ENCODE assay signal across 9 mouse cellular contexts in genomic region chr4:125265575-125265974, GRCm38 (mm10).
DNase-seq lines count a peak whose midpoint lies in the region; ATAC-seq and TF ChIP-seq lines count a peak whose summit lies in the region.
"Had no signal": no experiment of that assay in that cellular context is flagged by ENCODE, and none has a peak within 500 bp of the region (broad histone marks: within the 10 kb centered on the region; RNA-seq: fewer than 3 reads in every experiment).

No protein-coding gene starts in this region.

- ATAC-seq in kidney, postnatal 0 days (replicated peaks; ENCODE audit: low FRiP score, low read depth), result no peak
- ATAC-seq in kidney, embryonic 16.5 days (ENCODE audit: low FRiP score, low TSS enrichment), result no peak
- ATAC-seq in granulocyte monocyte progenitor cell, adult 5-6 weeks (replicated peaks; ENCODE audit: poor library complexity, severe bottlenecking), result peak; percentile 70
- ATAC-seq in midbrain, postnatal 0 days (ENCODE audit: low FRiP score), result no peak

- no peaks in the 10 kb centered on the region for H3K27me3 ChIP-seq in kidney, postnatal 0 days (ENCODE audit: insufficient read depth, low read length)
- peaks cover 5% of the 10 kb centered on the region; the same call in 1 of the 2 replicates for H3K27me3 ChIP-seq in kidney, embryonic 16.5 days (ENCODE audit: insufficient read depth, low read length)
- no peaks in the 10 kb centered on the region for H3K27me3 ChIP-seq in midbrain, postnatal 0 days (ENCODE audit: insufficient read depth, low read length)
- H3K27me3 ChIP-seq: liver, embryonic 15.5 days had no signal

- in situ Hi-C loops in ES-E14 (cut with MboI; ENCODE audit: low sequenced_read_pairs in 2 of 2, unreplicated experiment in 2 of 2), result no loop called here

- no peak overlapping the region for H3K27ac ChIP-seq in kidney, postnatal 0 days
- no peak overlapping the region for H3K27ac ChIP-seq in kidney, embryonic 16.5 days (ENCODE audit: low read length)
- H3K27ac ChIP-seq in ES-E14 (ENCODE audit: insufficient read depth, low read depth, low read length, poor library complexity, severe bottlenecking), result no peak overlapping the region
- H3K27ac ChIP-seq in midbrain, postnatal 0 days (ENCODE audit: low read depth, low read length), result no peak overlapping the region
- H3K27ac ChIP-seq: liver, embryonic 15.5 days had no signal

- DNase-seq in kidney, postnatal 0 days (ENCODE audit: low spot score), result peak; percentile 31
- DNase-seq in ES-E14 (ENCODE audit: low read depth, low spot score), result peak; percentile 66
- peak; percentile 59 for DNase-seq in adrenal gland, postnatal 25 days
- DNase-seq in midbrain, postnatal 0 days (ENCODE audit: low spot score), result no peak
- peak; percentile 13 to 22 for DNase-seq in thymus, postnatal 36 days
- DNase-seq in left cerebral cortex, postnatal 10 days (ENCODE audit: extremely low spot score in 1 of 2, low spot score in 2 of 2), result no peak

- peak; percentile 73 for TF ChIP-seq CTCF in kidney, postnatal 0 days (IDR thresholded peaks at IDR 0.05; ENCODE audit: low read depth)
- TF ChIP-seq CTCF in midbrain, postnatal 0 days (IDR thresholded peaks at IDR 0.05), result peak; percentile 73

- H3K4me3 ChIP-seq in kidney, postnatal 0 days (replicated peaks; ENCODE audit: low read depth, low read length), result no peak overlapping the region
- H3K4me3 ChIP-seq in kidney, embryonic 16.5 days (ENCODE audit: low read length), result no peak overlapping the region
- H3K4me3 ChIP-seq in ES-E14 (ENCODE audit: insufficient read depth in 1 of 2, low read depth in 1 of 2, low read length in 2 of 2, poor library complexity in 1 of 2, severe bottlenecking in 1 of 2), result no peak overlapping the region
- no peak overlapping the region for H3K4me3 ChIP-seq in midbrain, postnatal 0 days (ENCODE audit: low read depth, low read length)
- H3K4me3 ChIP-seq: liver, embryonic 15.5 days had no signal

- no peaks in the 10 kb centered on the region for H3K4me1 ChIP-seq in kidney, postnatal 0 days (replicated peaks; ENCODE audit: insufficient read depth, low read length)
- no peaks in the 10 kb centered on the region for H3K4me1 ChIP-seq in kidney, embryonic 16.5 days (ENCODE audit: insufficient read depth, low read length)
- H3K4me1 ChIP-seq in ES-E14 (ENCODE audit: control insufficient read depth in 2 of 2, insufficient read depth in 2 of 2, low read length in 2 of 2, poor library complexity in 1 of 2), result no peaks in the 10 kb centered on the region
- H3K4me1 ChIP-seq in midbrain, postnatal 0 days (ENCODE audit: insufficient read depth, low read length), result peaks cover 4% of the 10 kb centered on the region; the same call in 1 of the 2 replicates
- H3K4me1 ChIP-seq: liver, embryonic 15.5 days had no signal

- 14% methylated on average over 5 of the region's 5 CpGs for WGBS in kidney, postnatal 0 days
- 11% methylated on average over 5 of the region's 5 CpGs for WGBS in kidney, embryonic 16.5 days
- WGBS in midbrain, postnatal 0 days, result 33% methylated on average over 5 of the region's 5 CpGs

- no peak overlapping the region for H3K9ac ChIP-seq in kidney, postnatal 0 days (ENCODE audit: low read depth, low read length)
- no peak overlapping the region for H3K9ac ChIP-seq in kidney, embryonic 16.5 days (replicated peaks; ENCODE audit: low read length)
- no peak overlapping the region for H3K9ac ChIP-seq in ES-E14 (ENCODE audit: insufficient read depth, low read depth, low read length, poor library complexity, severe bottlenecking)
- no peak overlapping the region for H3K9ac ChIP-seq in midbrain, postnatal 0 days (replicated peaks; ENCODE audit: low read length, poor library complexity, severe bottlenecking)
- H3K9ac ChIP-seq: liver, embryonic 15.5 days had no signal

- H3K9me3 ChIP-seq in kidney, postnatal 0 days (replicated peaks; ENCODE audit: low read length), result no peaks in the 10 kb centered on the region
- no peaks in the 10 kb centered on the region for H3K9me3 ChIP-seq in kidney, embryonic 16.5 days (ENCODE audit: low read length)
- H3K9me3 ChIP-seq in ES-E14 (ENCODE audit: control insufficient read depth, insufficient read depth, low read depth, low read length), result no peaks in the 10 kb centered on the region
- H3K9me3 ChIP-seq in midbrain, postnatal 0 days (ENCODE audit: low read length), result no peaks in the 10 kb centered on the region
- H3K9me3 ChIP-seq: liver, embryonic 15.5 days had no signal

- H3K36me3 ChIP-seq in kidney, postnatal 0 days (ENCODE audit: insufficient read depth, low read length), result no peaks in the 10 kb centered on the region
- no peaks in the 10 kb centered on the region for H3K36me3 ChIP-seq in kidney, embryonic 16.5 days (ENCODE audit: insufficient read depth, low read length)
- no peaks in the 10 kb centered on the region for H3K36me3 ChIP-seq in ES-E14 (ENCODE audit: control insufficient read depth, insufficient read depth, low read length, poor library complexity, severe bottlenecking)
- no peaks in the 10 kb centered on the region for H3K36me3 ChIP-seq in midbrain, postnatal 0 days (ENCODE audit: insufficient read depth, low read length)
- H3K36me3 ChIP-seq: liver, embryonic 15.5 days had no signal

- intact Hi-C loops in left cerebral cortex, postnatal 10 days (cut with DNase I), result no loop called here

- H3K4me2 ChIP-seq in kidney, postnatal 0 days (ENCODE audit: low read length), result no peak overlapping the region
- no peak overlapping the region for H3K4me2 ChIP-seq in kidney, embryonic 16.5 days (replicated peaks; ENCODE audit: low read depth, low read length)
- H3K4me2 ChIP-seq in midbrain, postnatal 0 days (ENCODE audit: low read depth, low read length, poor library complexity, severe bottlenecking), result no peak overlapping the region
- H3K4me2 ChIP-seq: liver, embryonic 15.5 days had no signal

TF ChIP-seq in ES-E14, 5 proteins besides CTCF, POLR2A, EP300 and RAD21:
- TF ChIP-seq ZC3H11A (IDR thresholded peaks at IDR 0.05; ENCODE audit: borderline replicate concordance, low read depth, low read length) (peak; percentile 70; the same call in 1 of the 2 replicates), HCFC1 (IDR thresholded peaks at IDR 0.05; ENCODE audit: borderline replicate concordance, insufficient read depth, low read length) (no peak)

Comparison
In these comparisons a context has a peak if more than half of its experiments do, and no peak if none do; other contexts are left out.
1. DNase-seq: peak in kidney, postnatal 0 days (single experiment), ES-E14 (single experiment), adrenal gland, postnatal 25 days (single experiment) and thymus, postnatal 36 days (2 of 2); none in midbrain, postnatal 0 days (single experiment) and left cerebral cortex, postnatal 10 days (0 of 2).